Mouse (Mus musculus) megakaryocyte, adult 5-6 weeks (primary cell): ENCODE results near the gene Ccdc184. TPM values are rescaled to one million over a fixed set of nuclear protein-coding genes. Genes with fewer than 3 reads are reported as not detected.

ENCODE experiments used
- ATAC-seq: 2 replicates; pipeline ENCODE4 v1.8.0; 2016; ENCODE audit warnings: mild to moderate bottlenecking, inconsistent platforms; ENCODE audit not compliant: poor library complexity, severe bottlenecking
- total RNA-seq, 2 experiments: library from RNA; stranded (forward) in 1 of 2; stranded (reverse) in 1 of 2; fragments of 153-499, 151-499 nt in 1 of 2; fragments of 221-1000, 200-1000 nt in 1 of 2; gene quantifications; 2 replicates each; pipeline versions ENCODE4 v1.2.3 to v1.2.4; 2015 to 2017

Gene Ccdc184
- total RNA-seq (2015) (not detected in 2 replicates), total RNA-seq (2017) (not detected in 2 replicates)

GRCm38 (mm10) chr15:98166963-98167644, at the start of gene Ccdc184:
TSS of gene Ccdc184 (plus strand) at chr15:98167158.
- ATAC-seq: no peak

DNA sequence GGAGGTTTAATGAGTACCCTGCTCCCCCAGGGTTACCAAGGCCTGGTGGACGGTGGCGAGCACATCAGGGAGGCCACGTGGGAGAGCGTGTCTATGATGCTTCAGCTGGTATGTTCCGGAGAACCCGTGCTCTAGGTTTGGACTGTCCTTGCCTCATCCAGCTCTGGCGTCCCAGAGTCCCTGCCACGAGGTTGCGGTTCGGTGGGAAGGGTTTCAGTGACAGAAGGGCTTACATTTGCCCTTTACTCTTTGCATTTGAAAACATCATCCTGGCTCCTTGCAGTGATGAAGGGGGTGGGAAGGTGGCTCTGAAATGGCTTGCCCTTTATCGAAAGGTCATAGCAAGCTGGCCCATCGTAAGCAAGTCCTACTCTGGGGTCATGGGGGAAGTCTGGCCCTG, 47.6 kb upstream of the Ccdc184 start:
- ATAC-seq: no peak

DNA sequence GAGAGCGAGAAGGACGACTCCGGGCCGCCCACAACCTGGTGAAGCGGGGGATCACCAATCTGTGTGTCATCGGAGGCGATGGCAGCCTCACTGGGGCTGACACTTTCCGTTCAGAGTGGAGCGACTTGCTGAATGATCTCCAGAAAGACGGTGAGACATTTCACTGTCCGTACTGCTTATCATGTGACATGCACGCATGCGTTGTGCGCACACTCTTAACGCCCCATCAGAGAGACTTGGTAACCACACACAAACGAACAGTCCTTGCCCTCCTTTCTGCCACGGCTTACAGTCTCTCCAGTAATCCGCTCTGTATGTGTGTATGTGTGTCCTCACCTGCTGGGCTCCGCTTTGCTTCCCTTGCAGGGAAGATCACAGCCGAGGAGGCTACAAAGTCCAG, 46.1 kb upstream of the Ccdc184 start:
- no peak for ATAC-seq

GRCm38 (mm10) chr15:98131001-98131400, 36.0 kb upstream of the Ccdc184 start:
- ATAC-seq: no peak

- no peak for ATAC-seq
Measured at GRCm38 (mm10) chr15:98131451-98131850, 35.5 kb upstream of the Ccdc184 start.

GRCm38 (mm10) chr15:98131942-98132655, 34.9 kb upstream of the Ccdc184 start:
- ATAC-seq: no peak

DNA sequence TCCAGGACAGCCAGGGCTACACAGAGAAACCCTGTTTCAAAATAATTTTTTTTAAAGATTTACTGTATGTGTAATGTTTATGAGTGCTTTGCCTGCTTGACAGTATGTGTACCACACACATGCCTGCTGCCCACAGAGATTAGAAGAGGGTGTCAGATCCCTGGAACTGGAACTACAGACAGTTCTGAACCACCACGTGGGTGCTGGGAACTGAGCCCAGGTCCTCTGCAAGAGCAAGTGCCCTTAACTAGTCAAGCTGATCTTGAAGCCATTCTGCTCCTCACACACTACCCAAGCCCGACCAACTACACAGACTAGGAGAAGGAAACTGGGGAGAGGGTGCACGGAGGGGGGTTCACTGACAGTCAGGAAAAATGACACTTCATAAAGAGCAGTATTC, 33.5 kb upstream of the Ccdc184 start:
- ATAC-seq: no peak

DNA sequence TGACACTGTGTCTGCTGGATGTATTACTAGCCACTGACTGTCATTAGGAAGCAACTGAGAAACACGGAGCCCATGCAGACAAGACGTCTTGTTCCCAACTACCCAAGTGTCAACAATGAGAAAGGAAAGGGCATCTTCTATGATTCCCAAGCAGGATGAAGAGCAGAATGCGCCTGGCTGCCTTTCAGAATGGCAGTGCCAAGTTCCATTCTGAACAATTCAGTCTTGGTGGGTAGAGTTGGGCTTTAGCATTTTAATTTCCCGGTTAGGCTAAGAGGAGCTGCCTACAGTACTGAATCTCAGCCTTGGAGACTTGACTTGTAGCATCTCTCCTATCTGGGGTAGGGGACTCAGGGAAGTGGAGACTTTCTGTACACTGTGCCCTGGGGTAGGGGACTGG, 32.9 kb upstream of the Ccdc184 start:
- ATAC-seq: no peak

DNA sequence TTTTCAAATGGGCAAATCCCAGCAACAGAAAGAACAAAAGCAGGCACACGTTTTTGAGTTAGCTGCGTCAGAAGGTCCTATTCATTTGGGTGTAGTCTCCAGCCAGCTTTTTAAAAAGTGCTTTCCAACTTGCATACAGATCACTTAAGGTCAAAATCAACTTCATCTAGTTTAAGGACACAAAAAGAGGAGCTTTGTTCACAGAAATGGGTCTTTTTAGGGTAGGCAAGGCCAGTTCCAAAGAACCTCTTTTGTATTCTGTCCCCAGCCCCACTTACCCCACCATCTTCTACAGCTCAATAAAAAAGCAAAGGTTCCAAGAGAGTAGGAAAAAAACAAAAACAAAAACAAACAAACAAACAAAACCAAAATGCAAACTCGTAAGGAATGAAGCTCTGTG, 32.3 kb upstream of the Ccdc184 start:
- no peak for ATAC-seq

DNA sequence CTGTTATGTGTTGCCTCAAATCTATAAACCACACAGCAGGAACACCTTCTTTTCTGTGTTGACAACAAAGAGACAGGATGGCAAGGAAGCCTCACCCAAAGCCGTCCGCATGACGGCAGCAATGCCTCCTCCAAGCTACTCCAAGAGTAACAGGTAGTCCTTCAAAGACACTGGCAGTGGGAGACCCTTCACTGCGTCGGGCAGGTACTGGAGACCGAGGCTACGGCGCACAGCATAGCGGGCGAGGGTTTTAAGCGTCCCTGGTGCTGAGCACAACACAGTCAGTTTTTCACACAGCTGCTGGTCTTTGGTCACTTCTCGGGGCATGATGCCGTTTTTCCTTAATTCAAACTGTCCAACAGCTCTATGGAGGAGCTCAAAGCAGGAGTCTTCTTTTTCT, 31.3 kb upstream of the Ccdc184 start:
- no peak for ATAC-seq

DNA sequence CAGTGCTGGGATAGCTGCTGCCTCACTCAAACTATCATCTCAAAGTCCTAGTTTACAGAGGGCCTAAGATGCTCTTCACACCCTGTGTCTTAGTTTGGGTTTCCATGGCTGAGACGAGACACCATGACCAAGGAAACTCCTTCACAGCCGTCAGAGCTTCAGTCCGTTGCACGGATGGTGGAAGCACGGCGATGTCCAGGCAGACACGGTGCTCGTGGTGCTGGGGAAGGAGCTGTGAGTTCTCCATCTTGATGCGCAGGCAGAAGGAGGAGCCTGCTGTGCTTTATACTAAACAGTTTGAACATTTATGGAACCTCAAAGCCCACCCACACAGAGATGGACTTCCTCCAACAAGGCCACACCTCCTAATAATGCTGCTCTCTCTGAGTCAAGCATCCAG, 30.1 kb upstream of the Ccdc184 start:
- no peak for ATAC-seq

- peak; percentile 71 for ATAC-seq
Measured at GRCm38 (mm10) chr15:98139763-98140162, 27.2 kb upstream of the Ccdc184 start.

DNA sequence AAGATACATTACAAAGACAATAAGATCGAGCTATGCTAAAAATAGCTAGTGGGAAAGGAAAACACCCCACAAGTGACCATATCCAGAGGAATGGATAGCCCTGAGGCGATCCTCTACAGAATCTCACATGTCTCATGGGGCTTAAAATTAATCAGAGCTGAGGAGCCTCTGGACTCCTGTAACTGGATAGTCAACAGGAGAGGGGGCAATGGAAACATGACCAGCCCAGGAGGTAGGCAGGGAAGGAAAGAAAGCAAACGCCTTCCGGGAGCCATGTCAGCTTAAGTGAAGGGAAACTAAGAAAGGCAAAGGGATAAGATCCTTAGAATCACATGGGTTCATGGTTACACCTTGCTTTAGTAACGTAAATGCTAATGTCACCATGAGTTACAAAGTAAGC, 26.1 kb upstream of the Ccdc184 start:
- no peak for ATAC-seq

GRCm38 (mm10) chr15:98142515-98142914, 24.4 kb upstream of the Ccdc184 start:
- no peak for ATAC-seq

- peak; percentile 31 for ATAC-seq
Measured at GRCm38 (mm10) chr15:98144861-98145507, 22.0 kb upstream of the Ccdc184 start.

GRCm38 (mm10) chr15:98145559-98146181, 21.3 kb upstream of the Ccdc184 start:
- peak; percentile 100 for ATAC-seq

DNA sequence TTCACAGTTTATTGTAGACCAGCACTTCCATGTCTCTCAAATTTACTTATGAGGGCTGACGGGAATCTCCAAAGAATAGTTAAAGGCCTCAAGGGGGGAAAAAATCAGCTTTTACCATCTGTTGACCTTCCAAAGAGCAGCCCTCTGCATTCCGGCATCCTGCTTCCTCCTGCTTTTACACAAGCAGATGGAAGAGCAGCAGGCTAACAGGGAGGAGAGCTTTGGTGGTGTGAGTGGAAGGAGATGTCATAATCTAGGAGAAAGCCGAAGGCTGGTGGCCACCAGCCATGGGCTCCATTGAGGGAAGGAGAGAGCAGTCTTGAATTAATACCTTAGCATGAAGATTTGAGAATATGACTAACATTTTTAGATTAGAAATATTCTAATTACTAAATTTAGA, 18.6 kb upstream of the Ccdc184 start:
- no peak for ATAC-seq

GRCm38 (mm10) chr15:98149166-98149602, 17.8 kb upstream of the Ccdc184 start:
- no peak for ATAC-seq

- peak; percentile 63; the same call in 1 of the 2 replicates for ATAC-seq
Measured at GRCm38 (mm10) chr15:98152916-98153315, 14.0 kb upstream of the Ccdc184 start.

GRCm38 (mm10) chr15:98153625-98154024, 13.3 kb upstream of the Ccdc184 start:
- peak; percentile 87 for ATAC-seq

DNA sequence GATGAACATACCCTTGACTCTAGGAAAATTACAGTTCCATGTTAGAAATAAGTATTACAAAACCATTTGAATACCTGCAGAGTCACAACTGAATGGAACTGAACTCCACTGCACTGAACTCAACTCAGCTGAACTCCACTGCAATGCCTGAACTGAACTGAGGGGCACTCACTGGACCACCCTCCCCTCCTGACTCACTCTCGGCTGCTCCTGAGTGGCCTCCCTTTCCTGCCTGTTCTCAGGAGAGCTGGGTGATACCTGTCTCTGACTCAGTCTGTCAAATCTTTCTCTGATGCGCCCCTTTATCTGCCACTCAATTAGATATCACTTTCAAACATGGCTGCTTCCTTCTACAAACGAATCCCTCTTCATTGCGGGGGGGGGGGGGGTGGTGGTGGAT, 12.8 kb upstream of the Ccdc184 start:
- ATAC-seq: no peak
